Mouse (Mus musculus): Measurements from ENCODE around the gene Olfr592.
"Not testable (repeated sequence)": the region's sequence is repeated elsewhere in the genome, so short reads cannot be mapped to it uniquely, and the experiment has no call there.

DNA sequence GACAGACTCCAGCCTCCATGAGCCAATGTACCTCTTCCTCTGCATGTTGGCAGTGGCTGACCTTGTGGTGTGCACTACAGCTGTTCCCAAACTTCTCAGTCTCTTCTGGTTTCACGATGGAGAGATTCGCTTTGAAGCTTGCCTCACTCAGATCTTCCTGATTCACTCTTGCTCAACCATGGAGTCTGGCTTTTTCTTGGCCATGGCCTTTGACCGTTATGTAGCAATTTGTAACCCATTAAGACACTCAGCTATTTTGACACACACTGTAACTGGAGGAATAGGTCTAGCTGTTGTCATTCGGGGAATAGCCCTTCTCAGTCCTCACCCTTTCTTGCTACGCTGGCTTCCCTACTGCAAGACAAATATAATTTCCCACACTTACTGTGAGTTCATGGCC, 27.4 kb downstream of the Olfr592 start:
- not testable (repeated sequence) for TF ChIP-seq CTCF (conservative IDR thresholded peaks at IDR 0.05; ENCODE audit: low read length); NANOG (IDR thresholded peaks at IDR 0.05; ENCODE audit: borderline replicate concordance, low read length); POU5F1 (IDR thresholded peaks at IDR 0.05; ENCODE audit: borderline replicate concordance, low read length)

Measured in E14TG2a.4 (cell line).